Mouse (Mus musculus): ENCODE measurements around the gene Ttc29. TPM values are rescaled to one million over a fixed set of nuclear protein-coding genes. Genes with fewer than 3 reads are reported as not detected.

Ttc29 gene
- polyA plus RNA-seq, 1 experiment from 2014 or later = 0.68 TPM

DNA sequence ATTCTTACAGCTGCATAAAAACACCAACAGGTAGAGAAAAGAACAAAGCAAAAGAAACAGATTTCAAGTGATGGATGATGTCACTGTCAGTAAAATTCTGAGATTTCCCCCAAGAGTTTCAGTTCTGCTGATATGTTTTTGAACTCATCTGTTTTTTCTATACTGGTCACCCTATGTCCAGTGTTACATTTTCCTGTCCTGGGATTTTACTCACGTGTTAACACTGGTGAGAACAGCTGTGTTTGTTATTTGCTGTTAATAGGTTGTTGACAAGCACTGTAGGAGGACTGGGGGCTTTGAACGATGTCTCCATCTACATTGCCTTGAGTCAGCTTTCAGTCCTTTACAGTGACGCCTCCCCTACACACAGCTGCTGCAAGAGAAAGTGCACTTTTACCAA is 53.1 kb downstream of the Ttc29 start:
- no peaks in the 10 kb centered on the region for H3K9me3 ChIP-seq (ENCODE audit: control insufficient read depth, low read length)
- no peak for DNase-seq (ENCODE audit: low spot score)
- no peak overlapping the region for H3K4me3 ChIP-seq (ENCODE audit: low read depth, low read length)
- ATAC-seq (ENCODE audit: low FRiP score) = no peak
- H3K27ac ChIP-seq (ENCODE audit: low read depth, low read length) = no peak overlapping the region
- no peaks in the 10 kb centered on the region for H3K4me1 ChIP-seq (replicated peaks; ENCODE audit: control insufficient read depth, insufficient read depth, low read length)
- no peak overlapping the region for H3K4me2 ChIP-seq (replicated peaks; ENCODE audit: low read depth, low read length)
- H3K36me3 ChIP-seq (ENCODE audit: control insufficient read depth, insufficient read depth, low read length) = no peaks in the 10 kb centered on the region
- no peak overlapping the region for H3K9ac ChIP-seq (ENCODE audit: low read depth, low read length)
- 22% methylated on average over 3 of the region's 3 CpGs for WGBS
- no peaks in the 10 kb centered on the region for H3K27me3 ChIP-seq (ENCODE audit: control insufficient read depth, insufficient read depth, low read length)

GRCm38 (mm10) chr8:78267894-78268411 is 54.9 kb downstream of the Ttc29 start:
- Histone ChIP-seq H3K4me1 (replicated peaks; ENCODE audit: control insufficient read depth, insufficient read depth, low read length) (no peaks in the 10 kb centered on the region), H3K36me3 (ENCODE audit: control insufficient read depth, insufficient read depth, low read length) (no peaks in the 10 kb centered on the region), H3K27me3 (ENCODE audit: control insufficient read depth, insufficient read depth, low read length) (no peaks in the 10 kb centered on the region), H3K9ac (ENCODE audit: low read depth, low read length) (no peak overlapping the region), H3K9me3 (ENCODE audit: control insufficient read depth, low read length) (no peaks in the 10 kb centered on the region), H3K4me2 (replicated peaks; ENCODE audit: low read depth, low read length) (no peak overlapping the region), H3K27ac (ENCODE audit: low read depth, low read length) (no peak overlapping the region), H3K4me3 (ENCODE audit: low read depth, low read length) (no peak overlapping the region)
- ATAC-seq (ENCODE audit: low FRiP score) = peak; percentile 45; the same call in 1 of the 2 replicates
- 7% methylated on average over 7 of the region's 7 CpGs for WGBS
- DNase-seq (ENCODE audit: low spot score) = peak; percentile 19

- 80% methylated on average over 10 of the region's 10 CpGs for WGBS
- Histone ChIP-seq H3K27ac (ENCODE audit: low read depth, low read length) (no peak overlapping the region), H3K4me2 (replicated peaks; ENCODE audit: low read depth, low read length) (no peak overlapping the region), H3K4me1 (replicated peaks; ENCODE audit: control insufficient read depth, insufficient read depth, low read length) (no peaks in the 10 kb centered on the region), H3K9ac (ENCODE audit: low read depth, low read length) (no peak overlapping the region), H3K9me3 (ENCODE audit: control insufficient read depth, low read length) (no peaks in the 10 kb centered on the region), H3K27me3 (ENCODE audit: control insufficient read depth, insufficient read depth, low read length) (no peaks in the 10 kb centered on the region), H3K36me3 (ENCODE audit: control insufficient read depth, insufficient read depth, low read length) (no peaks in the 10 kb centered on the region), H3K4me3 (ENCODE audit: low read depth, low read length) (no peak overlapping the region)
- DNase-seq (ENCODE audit: low spot score) (no peak), ATAC-seq (ENCODE audit: low FRiP score) (no peak)
Measured at GRCm38 (mm10) chr8:78269281-78269680, 56.2 kb downstream of the Ttc29 start.

- no peak overlapping the region for H3K4me3 ChIP-seq (ENCODE audit: low read depth, low read length)
- no peaks in the 10 kb centered on the region for H3K9me3 ChIP-seq (ENCODE audit: control insufficient read depth, low read length)
- no peak for DNase-seq (ENCODE audit: low spot score)
- no peaks in the 10 kb centered on the region for H3K4me1 ChIP-seq (replicated peaks; ENCODE audit: control insufficient read depth, insufficient read depth, low read length)
- ATAC-seq (ENCODE audit: low FRiP score) = no peak
- H3K9ac ChIP-seq (ENCODE audit: low read depth, low read length) = no peak overlapping the region
- 71% methylated on average over 5 of the region's 5 CpGs for WGBS
- no peak overlapping the region for H3K4me2 ChIP-seq (replicated peaks; ENCODE audit: low read depth, low read length)
- no peak overlapping the region for H3K27ac ChIP-seq (ENCODE audit: low read depth, low read length)
- no peaks in the 10 kb centered on the region for H3K27me3 ChIP-seq (ENCODE audit: control insufficient read depth, insufficient read depth, low read length)
- no peaks in the 10 kb centered on the region for H3K36me3 ChIP-seq (ENCODE audit: control insufficient read depth, insufficient read depth, low read length)
Measured at GRCm38 (mm10) chr8:78271391-78271790, 58.3 kb downstream of the Ttc29 start.

DNA sequence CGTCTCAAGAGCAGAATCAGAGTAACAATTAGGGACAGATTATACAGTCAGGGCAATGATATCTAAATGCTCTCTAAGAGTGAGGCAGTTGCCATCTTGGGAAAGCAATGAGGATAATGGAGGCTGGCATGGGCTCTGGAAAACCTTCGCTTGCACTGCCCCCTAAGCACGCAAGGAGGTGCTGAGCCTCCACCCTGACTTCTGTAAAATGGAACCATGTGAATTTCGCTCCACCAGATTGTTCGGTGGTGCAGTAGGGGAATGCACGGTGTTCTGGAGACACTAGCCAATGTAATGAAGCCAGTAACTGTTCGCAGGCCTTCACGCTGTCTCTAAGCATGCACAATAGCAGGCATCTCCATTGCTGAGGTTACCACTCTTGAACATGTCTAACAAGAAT is 63.0 kb downstream of the Ttc29 start:
- Histone ChIP-seq H3K36me3 (ENCODE audit: control insufficient read depth, insufficient read depth, low read length) (no peaks in the 10 kb centered on the region), H3K4me1 (replicated peaks; ENCODE audit: control insufficient read depth, insufficient read depth, low read length) (no peaks in the 10 kb centered on the region), H3K27me3 (ENCODE audit: control insufficient read depth, insufficient read depth, low read length) (no peaks in the 10 kb centered on the region), H3K9me3 (ENCODE audit: control insufficient read depth, low read length) (no peaks in the 10 kb centered on the region), H3K9ac (ENCODE audit: low read depth, low read length) (no peak overlapping the region), H3K4me2 (replicated peaks; ENCODE audit: low read depth, low read length) (no peak overlapping the region), H3K27ac (ENCODE audit: low read depth, low read length) (no peak overlapping the region), H3K4me3 (ENCODE audit: low read depth, low read length) (no peak overlapping the region)
- WGBS = 86% methylated on average over 8 of the region's 8 CpGs
- ATAC-seq (ENCODE audit: low FRiP score) = no peak
- no peak for DNase-seq (ENCODE audit: low spot score)

DNA sequence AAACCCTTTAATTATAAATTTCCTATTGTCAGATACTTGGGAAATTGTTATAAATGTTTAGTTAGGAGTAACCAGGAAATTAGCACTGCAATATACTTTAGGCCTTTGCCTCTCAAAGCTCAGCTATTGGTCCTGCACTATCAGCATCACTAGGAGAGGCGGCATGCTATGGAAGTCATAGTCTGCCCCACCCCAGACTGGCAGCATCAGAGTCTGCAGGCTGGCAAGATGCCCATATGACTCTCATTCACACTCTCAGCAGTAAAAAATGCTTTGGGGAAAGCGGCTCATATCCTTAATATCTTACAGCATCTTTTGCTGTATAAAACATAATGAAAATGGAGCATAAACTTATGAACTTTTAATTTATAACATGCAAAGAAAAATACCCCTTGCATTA is 64.3 kb downstream of the Ttc29 start:
- H3K4me3 ChIP-seq (ENCODE audit: low read depth, low read length) = no peak overlapping the region
- DNase-seq (ENCODE audit: low spot score) = no peak

DNA sequence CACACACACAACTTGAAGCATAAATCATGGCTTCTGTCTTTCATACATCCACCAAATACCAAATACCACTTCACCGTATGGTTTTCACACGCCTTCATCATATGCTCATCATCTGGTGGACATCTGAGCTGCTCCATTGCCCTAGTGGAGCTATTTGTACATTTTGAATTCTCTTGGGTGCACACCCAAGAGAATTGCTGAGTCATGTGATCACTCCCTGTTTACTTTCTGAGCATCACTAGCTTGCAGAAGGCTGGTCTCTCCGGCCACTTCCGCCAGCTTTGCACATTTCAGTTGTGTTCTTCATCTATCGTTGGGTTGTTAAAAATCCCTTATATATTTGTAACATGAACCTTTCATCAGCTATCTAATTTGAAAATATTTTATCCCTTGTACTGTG is 65.5 kb downstream of the Ttc29 start:
- Histone ChIP-seq H3K36me3 (ENCODE audit: control insufficient read depth, insufficient read depth, low read length) (no peaks in the 10 kb centered on the region), H3K9me3 (ENCODE audit: control insufficient read depth, low read length) (no peaks in the 10 kb centered on the region), H3K27me3 (ENCODE audit: control insufficient read depth, insufficient read depth, low read length) (no peaks in the 10 kb centered on the region), H3K9ac (ENCODE audit: low read depth, low read length) (no peak overlapping the region), H3K4me2 (replicated peaks; ENCODE audit: low read depth, low read length) (no peak overlapping the region), H3K4me1 (replicated peaks; ENCODE audit: control insufficient read depth, insufficient read depth, low read length) (no peaks in the 10 kb centered on the region), H3K27ac (ENCODE audit: low read depth, low read length) (no peak overlapping the region), H3K4me3 (ENCODE audit: low read depth, low read length) (no peak overlapping the region)
- 93% methylated on average over 5 of the region's 5 CpGs for WGBS
- no peak for DNase-seq (ENCODE audit: low spot score)
- ATAC-seq (ENCODE audit: low FRiP score) = no peak

More for the DNA sequence above, 64.3 kb downstream of the Ttc29 start:
- no peak overlapping the region for H3K4me2 ChIP-seq (replicated peaks; ENCODE audit: low read depth, low read length)
- no peak overlapping the region for H3K27ac ChIP-seq (ENCODE audit: low read depth, low read length)
- H3K9me3 ChIP-seq (ENCODE audit: control insufficient read depth, low read length) = no peaks in the 10 kb centered on the region
- no peaks in the 10 kb centered on the region for H3K27me3 ChIP-seq (ENCODE audit: control insufficient read depth, insufficient read depth, low read length)
- H3K36me3 ChIP-seq (ENCODE audit: control insufficient read depth, insufficient read depth, low read length) = no peaks in the 10 kb centered on the region
- H3K9ac ChIP-seq (ENCODE audit: low read depth, low read length) = no peak overlapping the region
- no peaks in the 10 kb centered on the region for H3K4me1 ChIP-seq (replicated peaks; ENCODE audit: control insufficient read depth, insufficient read depth, low read length)
- 86% methylated on average over 2 of the region's 2 CpGs for WGBS
- no peak for ATAC-seq (ENCODE audit: low FRiP score)

DNA sequence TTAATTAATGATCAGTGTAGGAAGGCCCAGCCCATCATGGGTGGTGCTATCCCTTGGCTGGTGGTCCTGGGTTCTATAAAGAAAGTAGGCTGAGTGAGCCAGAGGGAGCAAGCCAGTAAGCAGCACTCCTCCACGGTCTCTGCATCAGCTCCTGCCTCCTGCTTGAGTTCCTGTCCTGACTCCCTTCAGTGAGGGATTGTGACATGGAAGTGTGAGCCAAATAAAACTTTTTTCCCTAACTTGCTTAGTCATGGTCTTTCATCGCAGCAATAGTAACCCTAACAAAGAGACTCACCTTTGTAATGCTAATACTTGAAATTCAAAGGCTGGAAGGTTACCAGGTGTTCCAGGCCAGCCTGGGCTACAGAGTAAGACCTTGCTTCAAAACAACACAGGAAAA is 71.7 kb downstream of the Ttc29 start:
- 86% methylated on average over 2 of the region's 2 CpGs for WGBS

GRCm38 (mm10) chr8:78285366-78285765 is 72.3 kb downstream of the Ttc29 start:
- Histone ChIP-seq H3K27ac (ENCODE audit: low read depth, low read length) (no peak overlapping the region), H3K4me2 (replicated peaks; ENCODE audit: low read depth, low read length) (no peak overlapping the region), H3K36me3 (ENCODE audit: control insufficient read depth, insufficient read depth, low read length) (no peaks in the 10 kb centered on the region), H3K9me3 (ENCODE audit: control insufficient read depth, low read length) (no peaks in the 10 kb centered on the region), H3K9ac (ENCODE audit: low read depth, low read length) (no peak overlapping the region), H3K27me3 (ENCODE audit: control insufficient read depth, insufficient read depth, low read length) (no peaks in the 10 kb centered on the region), H3K4me3 (ENCODE audit: low read depth, low read length) (no peak overlapping the region), H3K4me1 (replicated peaks; ENCODE audit: control insufficient read depth, insufficient read depth, low read length) (no peaks in the 10 kb centered on the region)
- DNase-seq (ENCODE audit: low spot score) (no peak), ATAC-seq (ENCODE audit: low FRiP score) (no peak)
- WGBS = 80% methylated on average over 4 of the region's 4 CpGs

More for the DNA sequence above, 71.7 kb downstream of the Ttc29 start:
- no peaks in the 10 kb centered on the region for H3K4me1 ChIP-seq (replicated peaks; ENCODE audit: control insufficient read depth, insufficient read depth, low read length)
- no peaks in the 10 kb centered on the region for H3K27me3 ChIP-seq (ENCODE audit: control insufficient read depth, insufficient read depth, low read length)
- H3K4me2 ChIP-seq (replicated peaks; ENCODE audit: low read depth, low read length) = no peak overlapping the region
- no peak overlapping the region for H3K4me3 ChIP-seq (ENCODE audit: low read depth, low read length)
- no peak overlapping the region for H3K27ac ChIP-seq (ENCODE audit: low read depth, low read length)
- no peaks in the 10 kb centered on the region for H3K9me3 ChIP-seq (ENCODE audit: control insufficient read depth, low read length)
- no peak for ATAC-seq (ENCODE audit: low FRiP score)
- H3K36me3 ChIP-seq (ENCODE audit: control insufficient read depth, insufficient read depth, low read length) = no peaks in the 10 kb centered on the region
- no peak overlapping the region for H3K9ac ChIP-seq (ENCODE audit: low read depth, low read length)
- no peak for DNase-seq (ENCODE audit: low spot score)

All from hindbrain, embryonic 11.5 days (tissue).